Mouse (Mus musculus) left cerebral cortex, adult 11 months (tissue): ENCODE measurements at regions not wholly inside any gene's neighbourhood (a gene's known extent, or its start where the extent isn't known, plus 50 kb on each side); places are given as distances from the start of the nearest gene placed in this dataset.
"Not testable (repeated sequence)": the region's sequence is repeated elsewhere in the genome, so short reads cannot be mapped to it uniquely, and the experiment has no call there.

Source experiments
- DNase-seq: peaks from one replicate; pipeline ENCODE4 v3.0.0; 2022; ENCODE audit warnings: low spot score

DNA sequence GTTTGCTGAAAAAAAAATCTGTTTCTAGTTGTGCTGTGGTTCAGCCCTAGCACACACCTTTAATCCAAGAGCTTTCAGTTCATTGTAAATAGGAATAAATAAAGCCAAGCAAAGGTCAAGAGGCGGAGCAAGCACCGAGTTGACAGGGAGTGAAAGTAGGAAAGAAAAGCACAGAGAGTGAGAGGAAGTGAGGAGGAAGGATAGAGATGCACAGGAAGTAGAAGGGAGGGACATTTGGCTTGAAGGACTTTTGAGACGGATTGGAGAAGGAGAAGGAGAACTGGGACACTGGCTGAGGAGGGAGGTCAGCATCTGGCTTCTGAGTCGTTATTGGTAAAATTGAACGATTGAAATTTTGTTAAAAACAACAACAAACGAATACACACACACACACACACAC, 402.0 kb upstream of the Igfbp7 start:
- DNase-seq, result no peak

GRCm38 (mm10) chr5:77807726-77808125, 399.9 kb upstream of the Igfbp7 start:
- peak; percentile 56 for DNase-seq

DNA sequence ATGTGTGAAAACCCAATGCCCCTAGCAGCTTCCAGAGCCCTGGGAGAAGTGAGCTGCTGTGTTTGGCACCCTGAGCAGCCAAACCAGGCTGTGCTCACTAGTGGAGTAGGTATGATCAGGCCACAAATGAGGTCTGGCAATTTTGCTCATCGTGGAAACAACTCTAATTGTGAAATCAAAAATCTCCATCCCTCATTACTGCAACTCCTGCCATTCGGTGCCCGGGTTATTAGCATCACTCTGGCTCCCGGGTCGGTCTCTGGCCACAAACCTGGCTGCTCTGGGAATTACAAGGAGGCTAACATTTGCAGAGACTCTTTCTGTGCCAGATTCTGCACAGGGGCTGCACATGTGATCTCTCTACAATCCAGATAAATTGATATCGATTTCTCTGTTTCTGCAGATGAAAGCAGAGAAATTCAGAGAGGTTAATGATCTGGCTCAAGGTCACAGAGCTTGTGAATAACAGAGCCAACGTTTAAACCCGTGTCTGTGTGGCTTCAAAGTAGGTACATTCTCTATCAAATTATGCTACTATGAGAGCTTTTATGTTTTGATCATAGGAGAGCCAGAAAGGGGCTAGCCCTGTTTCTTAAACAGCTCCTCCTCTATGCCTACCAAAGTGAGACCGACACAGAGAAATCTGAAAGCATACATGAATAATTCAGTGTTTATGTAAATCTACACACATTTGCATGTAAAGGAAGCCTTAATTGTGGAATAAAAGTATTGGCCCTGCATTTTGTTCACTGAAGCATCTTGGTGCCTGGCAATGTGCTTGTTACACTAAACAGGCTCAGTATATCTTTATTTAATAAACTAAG, 398.7 kb upstream of the Igfbp7 start:
- no peak for DNase-seq

DNA sequence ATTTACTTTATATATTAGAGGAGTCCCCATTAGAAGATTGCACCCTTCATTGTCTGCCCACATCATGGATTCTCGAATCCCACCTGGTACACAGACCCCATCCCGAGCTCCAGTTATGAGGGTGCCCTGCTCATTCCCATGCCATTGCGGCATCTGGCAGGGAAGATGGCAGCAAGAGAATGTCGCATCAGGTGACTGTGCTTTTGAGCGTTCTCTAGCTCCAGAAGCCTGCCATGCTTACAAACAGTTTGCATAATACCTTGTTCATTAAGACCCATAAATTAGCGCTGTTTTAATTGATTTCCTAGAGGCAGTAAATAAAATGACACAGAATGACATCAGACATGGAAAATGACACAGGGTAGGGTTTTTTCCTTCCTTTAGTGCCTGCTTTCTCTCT, 398.0 kb upstream of the Igfbp7 start:
- DNase-seq, result no peak

DNA sequence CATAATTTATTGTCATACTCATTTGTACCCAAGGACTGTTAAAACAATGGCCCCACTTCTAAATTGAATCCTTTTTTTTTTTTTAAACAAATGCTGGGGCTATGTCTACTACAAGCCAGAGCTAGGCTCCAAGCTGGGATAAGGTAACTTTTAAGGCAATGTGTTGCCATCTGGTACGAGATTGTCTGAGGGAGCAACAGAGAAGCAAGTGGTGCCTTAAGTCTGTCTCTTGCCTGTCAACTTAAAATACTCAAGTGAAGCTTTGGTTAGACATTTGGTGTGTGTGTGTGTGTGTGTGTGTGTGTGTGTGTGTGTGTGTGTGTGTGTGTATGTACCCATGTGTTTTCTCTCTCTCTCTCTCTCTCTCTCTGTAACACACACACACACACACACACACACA, 397.5 kb upstream of the Igfbp7 start:
- DNase-seq, result no peak

GRCm38 (mm10) chr5:77804113-77804512, 396.3 kb upstream of the Igfbp7 start:
- DNase-seq, result no peak

DNA sequence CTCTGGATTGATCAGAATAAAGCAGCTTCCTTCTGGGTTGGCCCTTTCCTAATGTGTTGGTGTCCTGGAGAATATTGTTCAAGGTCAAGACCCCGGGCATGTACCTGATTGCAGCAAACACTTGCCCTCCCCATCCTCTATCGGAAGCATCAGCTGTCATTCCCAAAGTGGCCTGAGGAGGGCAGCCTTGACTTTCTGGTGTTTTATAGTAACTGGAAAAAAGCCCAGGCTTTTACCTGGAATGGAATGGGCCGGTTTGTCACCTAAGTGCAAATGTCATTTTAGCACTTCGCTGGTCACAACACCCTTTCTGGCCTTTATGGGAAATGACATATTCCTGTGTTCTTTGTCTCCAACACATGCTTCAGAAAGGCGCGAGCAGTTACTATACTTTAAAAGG, 395.7 kb upstream of the Igfbp7 start:
- no peak for DNase-seq

DNA sequence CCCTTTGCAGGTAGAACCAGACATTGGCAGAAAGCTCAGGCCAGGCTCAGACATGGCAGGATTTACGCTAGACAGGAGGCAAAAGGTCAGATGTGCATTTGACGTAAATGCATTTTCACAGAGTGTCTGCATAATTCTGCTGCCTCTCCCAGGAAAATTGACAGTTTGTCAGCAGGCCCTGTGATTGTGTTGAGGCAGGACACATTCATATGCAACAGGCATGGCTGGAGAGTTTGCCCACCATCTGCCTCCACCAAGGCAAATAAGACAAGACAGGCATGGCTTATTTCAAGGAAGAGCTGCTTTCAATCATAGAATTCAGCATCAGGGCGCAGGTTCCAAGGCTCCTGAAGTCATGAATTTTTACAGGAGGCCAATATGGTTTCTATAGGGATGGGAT, 389.1 kb upstream of the Igfbp7 start:
- no peak for DNase-seq

DNA sequence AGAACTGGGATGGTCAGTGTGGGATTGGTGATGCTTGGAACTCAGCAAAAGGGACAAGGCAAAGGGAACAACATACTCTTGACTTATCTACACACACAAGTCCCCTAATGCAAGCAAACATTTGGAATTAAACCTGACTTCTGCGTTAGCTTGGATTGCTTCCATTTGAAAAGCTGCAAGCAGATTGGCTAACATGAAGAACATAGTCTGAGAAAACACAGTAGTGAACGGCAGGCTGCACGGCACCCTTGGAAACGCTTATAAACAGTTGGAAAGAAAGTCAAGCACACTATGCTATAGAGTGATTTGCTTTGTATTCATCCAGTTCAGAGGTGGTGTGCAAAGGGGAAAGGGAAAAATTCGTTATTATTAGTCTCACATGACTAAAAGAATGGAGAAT, 387.9 kb upstream of the Igfbp7 start:
- DNase-seq, result no peak

DNA sequence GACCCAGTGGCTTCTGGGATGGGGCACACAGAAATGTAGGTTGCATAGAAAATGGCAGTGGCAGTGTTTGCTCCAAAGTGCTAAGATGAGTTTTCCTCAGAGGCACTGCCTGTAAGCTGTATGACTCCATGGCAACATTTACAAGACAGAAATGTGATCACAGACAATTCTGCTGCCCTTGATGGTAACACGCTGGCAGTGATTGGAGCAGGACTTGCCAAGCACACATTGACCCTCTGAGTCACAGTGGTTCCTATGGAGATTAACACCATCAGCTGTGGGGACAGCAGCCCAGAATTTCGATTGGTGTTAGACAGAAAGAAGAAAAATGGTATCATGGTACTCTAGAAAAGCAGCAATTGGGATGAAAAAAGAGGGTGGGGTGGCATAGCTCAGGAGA, 376.1 kb upstream of the Igfbp7 start:
- DNase-seq, result no peak

- DNase-seq, result no peak
These were observed 354.7 kb upstream of the Igfbp7 start for GRCm38 (mm10) chr5:77762426-77763042.

DNA sequence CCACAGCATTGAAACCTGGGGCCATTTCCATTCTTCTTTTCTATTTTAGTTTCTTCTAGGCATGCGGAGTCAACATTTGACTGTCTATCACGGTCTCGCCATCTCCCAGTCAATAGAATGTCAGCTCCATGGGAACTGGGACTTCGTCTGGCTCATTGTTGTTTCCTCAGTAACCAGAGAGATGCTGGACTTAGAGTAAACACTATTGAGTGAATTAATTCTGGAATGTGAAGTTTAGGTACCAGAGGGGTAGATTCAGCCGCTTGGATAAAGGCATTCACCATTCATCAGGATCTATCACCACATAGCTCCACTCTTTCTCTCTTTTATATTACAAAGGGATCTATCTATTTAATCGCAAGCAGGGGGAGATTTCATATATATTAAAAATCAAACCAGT, 354.2 kb upstream of the Igfbp7 start:
- DNase-seq, result no peak

DNA sequence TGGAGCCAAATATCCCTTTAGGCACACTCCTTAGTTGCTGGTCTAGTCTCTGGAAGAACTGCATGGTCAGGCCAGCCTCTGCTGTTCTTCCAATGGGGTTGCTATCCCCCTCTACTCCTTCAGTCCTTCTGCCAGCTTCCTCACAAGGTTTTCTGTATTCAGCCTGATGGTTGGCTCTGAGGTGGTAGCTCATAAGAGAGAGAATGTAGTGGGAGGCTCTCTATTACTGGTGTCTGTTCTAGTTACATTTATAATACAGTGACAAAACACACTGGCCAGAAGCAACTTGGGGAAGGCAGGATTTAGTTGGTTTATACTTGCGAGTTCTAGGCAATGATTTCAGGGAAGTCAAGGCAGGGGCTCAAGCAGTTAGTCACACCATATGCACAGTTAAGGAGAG, 341.1 kb upstream of the Igfbp7 start:
- no peak for DNase-seq

- no peak for DNase-seq
These were observed 338.8 kb upstream of the Igfbp7 start for GRCm38 (mm10) chr5:77746604-77747003.

DNA sequence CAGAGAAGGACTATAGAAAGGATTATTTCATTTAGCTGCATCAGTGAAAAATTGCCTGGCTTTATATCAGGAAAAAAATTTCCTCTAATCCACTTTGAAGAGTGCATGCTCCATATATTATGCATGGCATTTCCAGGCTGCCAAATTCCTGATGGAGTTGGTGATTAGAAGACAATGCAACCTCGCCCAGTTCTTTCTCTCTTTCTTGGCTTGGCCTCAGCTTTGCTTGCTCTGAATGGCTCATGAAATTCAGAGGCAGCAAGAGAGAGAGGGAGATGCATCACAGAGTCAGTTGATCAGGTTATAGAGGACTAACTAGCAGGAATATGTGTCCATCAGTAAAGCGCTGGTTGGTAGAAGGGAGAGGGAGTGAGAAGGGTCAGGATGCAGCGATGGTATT, 335.6 kb upstream of the Igfbp7 start:
- no peak for DNase-seq

GRCm38 (mm10) chr5:77730286-77730685, 322.4 kb upstream of the Igfbp7 start:
- DNase-seq, result not testable (repeated sequence)

DNA sequence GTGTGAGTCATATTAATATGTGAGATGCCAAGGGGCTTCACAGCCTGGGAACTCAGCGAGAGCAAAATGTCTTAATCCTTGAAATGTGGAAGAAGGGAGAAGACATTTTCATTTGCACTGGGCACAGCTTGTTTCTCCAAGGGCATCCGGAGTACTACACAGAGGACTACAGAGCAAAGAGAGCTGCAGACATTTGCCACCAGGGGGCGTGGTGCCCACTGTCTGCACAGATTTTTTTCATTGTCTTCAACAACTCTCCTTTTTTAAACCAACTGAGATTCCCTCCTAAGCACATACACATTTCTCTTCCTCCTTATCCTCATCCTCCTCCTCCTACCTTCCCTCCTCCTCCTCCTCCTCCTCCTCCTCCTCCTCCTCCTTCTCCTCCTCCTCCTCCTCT, 273.8 kb upstream of the Igfbp7 start:
- DNase-seq, result no peak

GRCm38 (mm10) chr5:77672073-77672924, 264.5 kb upstream of the Igfbp7 start:
- no peak for DNase-seq

DNA sequence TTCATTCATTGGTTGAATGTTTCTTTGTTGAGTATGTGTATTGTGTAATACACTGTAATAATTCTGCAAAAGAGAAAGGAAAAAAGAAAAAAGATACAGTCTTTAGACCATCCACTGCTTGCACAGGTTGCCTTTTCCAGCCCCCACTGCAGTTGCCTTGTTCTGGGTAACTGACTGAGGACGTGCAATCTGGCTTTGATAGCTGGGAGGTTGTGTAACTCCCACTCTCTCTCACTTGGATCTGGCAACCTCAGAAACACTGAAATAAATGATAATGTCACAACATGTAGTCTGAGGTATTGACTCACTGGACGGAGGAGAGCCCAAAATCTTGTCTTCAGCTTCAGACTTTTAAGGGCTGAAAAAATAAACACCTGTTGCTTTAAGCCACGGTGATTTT, 255.3 kb upstream of the Igfbp7 start:
- no peak for DNase-seq

GRCm38 (mm10) chr5:77659016-77659415, 251.2 kb upstream of the Igfbp7 start:
- no peak for DNase-seq

DNA sequence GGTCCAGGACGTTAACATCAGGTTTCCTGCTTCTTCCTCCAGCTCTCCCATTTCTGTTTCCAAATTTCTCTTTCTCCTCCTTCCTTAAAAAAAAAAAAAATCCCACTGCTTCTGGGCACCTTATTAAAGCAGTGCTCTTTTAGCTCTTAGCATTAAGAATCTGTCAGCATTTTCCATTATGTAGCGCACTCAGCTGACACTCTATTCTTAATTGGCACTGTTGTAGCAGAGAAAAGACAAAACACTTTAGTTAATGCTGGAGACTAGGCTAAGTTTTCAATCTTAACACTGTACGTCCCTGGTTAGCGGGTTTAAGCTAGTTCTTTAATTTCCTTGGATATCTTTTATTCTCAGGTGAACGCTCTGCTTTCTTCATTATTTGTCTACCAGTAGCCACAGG, 236.8 kb upstream of the Igfbp7 start:
- DNase-seq, result no peak

DNA sequence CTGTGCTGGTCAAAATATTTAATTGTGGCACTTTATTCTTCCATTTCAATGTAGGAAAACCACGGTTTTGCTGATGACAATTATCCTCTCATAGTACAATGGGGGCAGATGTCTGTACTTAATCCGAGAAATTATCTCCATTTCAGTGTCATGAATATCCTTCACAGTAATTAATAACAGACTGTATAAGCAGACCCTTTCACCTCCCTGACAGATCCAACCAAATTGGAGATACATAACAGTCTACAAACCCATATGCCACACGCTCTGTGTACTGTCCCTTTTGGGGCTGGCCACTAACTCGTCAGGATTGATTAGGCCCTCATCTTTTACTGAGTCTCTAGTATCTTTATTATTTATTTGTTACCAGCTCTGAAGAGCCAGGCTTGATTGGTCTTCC, 212.6 kb upstream of the Igfbp7 start:
- DNase-seq, result no peak

DNA sequence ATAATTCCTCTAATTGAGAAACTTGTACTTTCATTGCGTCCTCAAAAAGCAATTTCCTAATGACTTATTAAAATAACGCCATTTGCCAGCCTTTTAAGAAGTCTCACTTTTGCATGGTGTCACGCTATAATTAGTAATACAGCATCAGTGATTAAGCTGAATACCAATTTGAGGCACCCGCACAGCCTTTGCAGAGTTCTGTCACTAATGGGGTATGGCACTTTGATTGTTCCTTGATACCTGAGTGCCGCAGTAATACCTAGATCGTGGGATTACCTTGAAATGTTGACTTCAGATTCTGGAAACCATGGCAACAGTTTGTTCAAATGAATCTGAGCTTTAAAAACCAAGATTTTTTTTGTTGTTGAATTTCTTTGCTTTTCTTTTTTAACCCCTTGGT, 202.7 kb upstream of the Igfbp7 start:
- DNase-seq, result no peak
